Mouse (Mus musculus) thymus, postnatal 14 days (tissue): Measurements from ENCODE around the gene Alox5.

Experiments used
- DNase-seq: peaks from one replicate; pipeline ENCODE4 v3.0.0; 2021

Gene Alox5

GRCm38 (mm10) chr6:116385194-116386044 is 75.6 kb downstream of the Alox5 start:
- DNase-seq: no peak

- DNase-seq: no peak
These were observed 77.4 kb downstream of the Alox5 start for GRCm38 (mm10) chr6:116383582-116383981.

GRCm38 (mm10) chr6:116381605-116382004 is 79.4 kb downstream of the Alox5 start:
- DNase-seq: no peak

- no peak for DNase-seq
These were observed 80.8 kb downstream of the Alox5 start for GRCm38 (mm10) chr6:116380157-116380556.

- no peak for DNase-seq
These were observed 82.1 kb downstream of the Alox5 start for GRCm38 (mm10) chr6:116378892-116379291.

- DNase-seq: no peak
These were observed 86.4 kb downstream of the Alox5 start for GRCm38 (mm10) chr6:116374618-116375017.

GRCm38 (mm10) chr6:116374136-116374535 is 86.8 kb downstream of the Alox5 start:
- no peak for DNase-seq

GRCm38 (mm10) chr6:116371500-116371899 is 89.5 kb downstream of the Alox5 start:
- no peak for DNase-seq

- no peak for DNase-seq
These were observed 90.6 kb downstream of the Alox5 start for GRCm38 (mm10) chr6:116370216-116370976.

- no peak for DNase-seq
These were observed 91.2 kb downstream of the Alox5 start for GRCm38 (mm10) chr6:116369811-116370210.

- no peak for DNase-seq
These were observed 93.0 kb downstream of the Alox5 start for GRCm38 (mm10) chr6:116367971-116368370.

- no peak for DNase-seq
These were observed 99.0 kb downstream of the Alox5 start for GRCm38 (mm10) chr6:116361993-116362392.

GRCm38 (mm10) chr6:116361463-116361862 is 99.5 kb downstream of the Alox5 start:
- no peak for DNase-seq
